Mouse (Mus musculus): ENCODE results near the gene Atp6v1a.

Atp6v1a gene

DNA sequence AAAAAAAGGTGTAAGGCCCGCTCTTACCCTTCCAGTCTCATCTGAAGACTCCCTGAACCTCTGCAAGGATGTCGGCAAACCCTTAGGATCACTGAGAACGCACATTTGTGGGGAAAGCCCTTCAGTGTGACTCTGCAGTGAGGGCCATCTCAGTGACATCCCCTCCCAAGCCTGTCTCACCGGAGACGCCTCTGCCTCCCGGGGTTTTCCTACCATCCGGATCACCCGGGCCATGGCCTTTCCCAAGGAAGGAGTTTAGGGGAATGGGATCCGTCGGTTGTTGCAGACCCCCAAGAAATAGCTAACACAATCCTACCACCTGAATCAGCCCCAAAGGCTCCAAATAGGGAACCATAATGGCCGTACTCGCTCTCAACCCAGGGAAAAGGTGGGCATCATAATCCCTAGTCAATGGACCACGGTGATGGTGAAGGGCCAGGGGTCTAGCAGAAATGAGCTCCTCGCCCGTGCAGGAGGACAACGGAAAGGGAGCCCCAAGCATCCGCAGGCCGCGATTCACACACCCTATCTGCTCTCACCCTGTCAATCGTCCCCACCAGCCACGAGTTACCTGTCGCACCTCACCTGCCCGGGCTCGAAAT, 1.0 kb downstream of the Atp6v1a start:
- no peak for DNase-seq (ENCODE audit: low spot score)

DNA sequence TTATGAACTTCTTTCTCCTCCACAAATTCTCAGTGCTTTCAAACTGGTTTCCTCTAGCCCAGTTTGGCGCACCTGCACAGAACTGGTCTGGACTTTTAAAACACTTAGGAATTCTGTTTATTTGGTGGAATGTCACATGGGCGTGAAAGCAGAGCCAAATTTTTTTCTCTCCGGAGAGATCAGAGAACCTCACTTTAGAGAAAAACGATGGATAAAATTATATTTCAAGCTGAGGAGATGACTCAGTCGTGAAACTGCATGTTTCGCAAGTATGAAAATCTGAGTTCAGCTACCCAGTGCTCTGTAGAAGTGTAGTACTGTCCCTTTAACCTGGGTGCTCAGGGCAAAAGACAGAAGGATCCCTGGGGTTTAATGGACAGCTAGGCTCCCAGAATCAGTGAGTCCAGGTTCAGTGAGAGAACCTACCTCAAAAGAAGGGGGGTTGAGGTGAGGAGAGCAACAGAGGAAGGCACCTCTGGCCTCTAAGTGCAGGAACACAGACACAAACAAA, 2.9 kb downstream of the Atp6v1a start:
- DNase-seq (ENCODE audit: low spot score), result no peak

DNA sequence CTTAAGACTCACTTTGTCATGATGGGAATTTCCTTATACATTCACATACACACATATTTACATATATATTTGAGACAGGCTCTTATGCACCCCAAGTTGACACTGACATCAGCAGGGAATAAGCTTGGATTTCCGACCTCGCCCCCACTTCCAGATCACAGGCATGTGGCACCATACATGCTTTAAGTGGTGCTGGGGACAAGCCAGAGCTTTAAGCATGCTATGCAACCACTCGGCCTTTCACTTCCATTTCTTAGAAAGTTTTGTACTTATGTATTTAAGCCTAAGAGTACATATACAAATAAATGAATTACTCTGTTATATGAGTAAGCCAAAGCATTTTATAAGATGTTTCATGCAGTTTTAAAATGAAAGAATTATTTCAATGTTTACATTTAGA, 6.3 kb downstream of the Atp6v1a start:
- no peak for DNase-seq (ENCODE audit: low spot score)

DNA sequence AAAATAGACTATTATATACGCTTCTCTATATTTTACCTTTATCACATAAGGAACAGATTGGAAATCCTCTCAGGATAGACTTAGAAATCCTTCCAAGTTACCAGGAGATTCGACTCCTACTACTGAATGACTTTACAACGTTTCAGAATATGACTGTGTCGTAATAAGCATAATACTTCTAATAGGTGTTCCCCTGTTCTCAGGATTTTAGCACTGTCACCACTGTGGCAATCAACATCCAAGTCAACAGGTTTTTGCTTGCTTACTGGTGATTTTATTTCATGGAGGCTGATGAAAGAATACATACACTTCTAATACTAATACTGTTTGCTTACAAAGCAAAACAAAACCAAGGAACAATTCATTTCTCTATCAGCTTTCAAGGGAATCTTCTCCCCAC, 7.2 kb downstream of the Atp6v1a start:
- no peak for DNase-seq (ENCODE audit: low spot score)

DNA sequence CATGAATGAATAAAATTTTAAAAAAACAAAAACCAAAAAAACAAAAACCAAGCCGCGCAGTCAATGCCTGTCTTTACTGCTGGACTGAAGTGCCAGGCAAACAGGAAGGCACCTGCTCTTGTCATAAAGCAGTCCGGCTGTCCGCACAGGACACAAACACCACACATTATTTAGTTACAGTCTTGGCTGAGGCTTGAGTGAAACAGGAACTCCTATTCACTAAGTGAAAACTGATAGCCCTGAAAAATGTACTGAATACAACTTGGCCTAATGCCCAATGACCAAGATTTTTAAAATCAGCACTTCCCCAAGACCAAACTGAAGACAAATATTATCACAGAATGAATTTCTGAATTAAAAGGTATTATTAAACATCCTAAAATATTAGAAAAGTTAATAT, 13.1 kb downstream of the Atp6v1a start:
- no peak for DNase-seq (ENCODE audit: low spot score)

DNA sequence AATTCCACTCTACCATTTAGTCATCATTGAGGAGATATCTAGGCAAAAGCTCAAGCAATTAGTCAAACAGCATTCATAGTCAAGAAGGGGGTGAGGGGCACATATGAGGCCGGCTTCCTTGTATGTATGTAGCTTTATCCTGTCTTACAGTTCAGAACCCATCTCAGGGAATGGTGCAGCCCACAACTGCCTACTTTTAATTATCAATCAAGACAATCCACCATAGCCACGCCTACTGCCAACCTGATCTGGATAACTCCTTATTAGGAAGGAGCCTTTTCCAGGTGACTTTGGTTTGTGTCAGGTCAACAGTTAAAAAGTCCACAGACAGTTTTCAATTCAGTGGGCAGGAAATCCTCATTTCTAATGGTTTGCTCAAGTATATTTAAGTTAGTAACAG, 14.1 kb downstream of the Atp6v1a start:
- no peak for DNase-seq (ENCODE audit: low spot score)

DNA sequence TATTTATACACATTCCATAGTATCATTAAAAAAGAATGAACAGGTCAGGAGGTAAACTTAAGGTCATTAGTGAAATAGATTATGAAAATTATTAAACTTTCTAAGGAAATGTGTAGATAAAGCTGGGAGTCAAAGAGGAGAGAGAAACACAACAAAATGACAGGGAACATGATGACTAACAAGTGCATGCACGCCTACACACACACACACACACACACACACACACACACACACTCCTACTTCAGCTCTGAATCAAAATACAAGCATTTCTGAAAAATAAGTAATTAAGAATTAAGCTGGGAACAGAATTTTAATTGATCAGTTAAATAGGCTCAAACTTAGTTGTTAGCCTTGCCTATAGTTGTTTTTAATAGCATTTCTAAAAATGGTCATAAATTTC, 14.8 kb downstream of the Atp6v1a start:
- DNase-seq (ENCODE audit: low spot score), result no peak

DNA sequence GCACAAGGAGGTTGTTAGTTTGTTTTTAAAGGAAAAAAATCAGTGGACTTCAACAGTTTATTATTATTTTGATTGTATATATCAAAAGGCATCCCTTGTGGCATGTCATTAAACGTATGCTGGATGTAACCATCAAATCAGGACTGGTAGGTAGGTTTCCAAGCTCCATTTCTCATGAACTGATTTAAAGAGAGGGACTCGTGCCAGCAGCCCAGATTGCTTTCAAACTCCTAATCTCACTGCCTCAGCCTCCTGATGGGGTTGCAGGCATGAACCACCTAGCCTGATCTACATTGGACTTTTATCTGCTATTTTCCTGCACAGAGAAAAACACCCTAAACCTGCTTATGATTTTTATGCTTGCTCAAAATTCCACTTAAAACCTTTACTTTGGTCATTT, 15.7 kb downstream of the Atp6v1a start:
- no peak for DNase-seq (ENCODE audit: low spot score)

DNA sequence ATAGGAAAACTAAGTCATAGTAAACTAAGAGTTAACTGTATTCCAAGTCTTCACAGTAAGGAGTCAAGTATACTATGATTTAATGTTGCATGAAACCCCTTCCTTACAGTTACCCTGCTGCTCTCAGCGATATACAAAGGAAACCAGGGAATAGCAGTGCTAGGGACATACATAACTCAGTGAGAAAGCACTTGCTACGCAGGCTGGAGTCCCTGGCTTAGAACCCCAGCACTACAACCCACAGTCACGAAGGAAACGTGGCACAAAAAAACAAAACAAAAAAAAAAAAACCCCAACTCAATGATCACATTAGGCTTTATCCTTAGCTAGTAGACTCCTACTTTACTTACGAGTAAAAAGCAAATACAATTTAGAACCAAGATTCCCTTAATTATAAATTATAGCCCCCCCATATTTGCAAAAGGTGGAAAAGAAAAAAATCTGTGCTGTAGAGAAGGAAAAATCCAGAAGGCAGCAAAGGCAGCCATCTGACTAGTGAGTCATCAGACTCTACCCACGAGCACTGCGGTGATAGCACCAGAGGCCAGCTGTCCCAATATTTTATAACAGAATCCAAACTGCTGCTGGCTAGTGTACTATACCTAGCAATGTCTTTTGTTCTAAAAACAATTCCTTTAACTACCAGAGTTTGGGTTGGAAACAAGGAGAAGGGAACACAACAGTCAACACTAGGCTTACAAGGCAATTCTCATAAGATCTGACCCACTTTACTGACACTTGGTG, 16.4 kb downstream of the Atp6v1a start:
- DNase-seq (ENCODE audit: low spot score), result peak; percentile 18

DNA sequence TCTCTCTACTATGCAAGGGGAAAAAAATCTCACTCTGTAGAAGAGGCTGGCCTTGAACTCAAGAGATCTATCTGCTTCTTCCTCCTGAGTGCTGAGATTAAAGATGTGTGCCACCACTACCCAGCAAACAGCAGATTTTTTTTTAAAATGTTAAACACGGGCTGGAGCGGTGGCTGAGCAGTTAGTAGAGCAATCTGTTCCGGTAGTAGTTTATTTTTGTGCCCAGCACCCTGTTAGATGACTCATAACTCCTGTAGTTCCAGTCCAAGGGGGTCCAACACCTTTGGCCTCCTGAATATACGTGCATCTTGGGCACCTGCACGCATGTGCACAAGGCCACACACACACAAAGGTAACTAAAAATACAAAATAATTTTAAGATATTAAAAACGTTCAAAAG, 16.9 kb downstream of the Atp6v1a start:
- no peak for DNase-seq (ENCODE audit: low spot score)

DNA sequence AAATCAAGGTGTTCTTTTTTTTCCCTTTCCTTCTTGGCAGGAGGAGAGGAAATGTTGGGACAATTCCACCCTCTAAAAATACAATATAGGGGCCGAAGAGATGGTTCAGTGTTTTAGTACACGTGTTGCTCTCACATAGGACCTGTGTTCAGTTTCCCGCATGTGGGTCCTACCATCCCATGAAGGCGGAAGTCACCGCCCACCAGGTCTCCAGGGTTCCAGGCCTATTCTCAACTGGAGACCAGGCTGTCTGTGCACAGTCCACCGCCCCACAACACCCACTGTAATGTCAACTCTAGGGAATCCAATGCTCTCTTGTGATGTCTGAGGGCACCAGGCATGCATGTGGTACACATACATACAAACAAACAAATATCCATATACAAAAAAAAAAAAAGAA, 17.4 kb downstream of the Atp6v1a start:
- DNase-seq (ENCODE audit: low spot score), result no peak

DNA sequence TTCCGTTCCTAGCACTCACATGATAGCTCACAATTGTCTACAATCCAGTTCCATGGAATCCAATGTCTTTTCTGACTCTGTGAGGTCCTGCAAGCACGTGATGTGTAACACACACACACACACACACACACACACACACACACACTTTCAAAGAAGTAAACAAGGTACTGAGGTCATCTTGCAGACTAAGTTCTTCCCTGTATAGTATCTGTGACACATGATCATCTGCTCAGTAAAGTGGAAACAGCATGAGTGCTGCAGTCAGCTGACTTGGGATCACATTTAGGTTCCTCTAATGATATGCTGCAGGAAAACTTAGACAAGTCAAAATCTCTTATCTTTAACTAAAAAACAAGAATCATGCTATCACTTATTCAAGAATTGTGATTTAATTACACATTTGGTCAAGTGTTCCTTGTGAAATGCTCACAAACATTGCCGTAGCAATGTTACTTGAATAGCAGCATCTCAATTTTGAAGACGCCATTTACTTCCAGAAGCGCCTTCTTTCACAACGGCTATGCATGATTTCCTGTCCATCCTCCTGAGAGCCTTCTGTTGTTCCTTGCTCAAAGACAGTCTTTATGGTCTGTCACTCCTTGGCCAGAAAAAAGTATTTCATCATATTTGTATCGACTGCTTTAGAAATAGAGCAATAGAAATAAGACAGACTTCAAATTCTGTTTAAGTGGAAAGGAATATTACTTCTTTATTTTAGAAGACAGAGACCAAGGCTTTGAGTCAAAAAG, 19.6 kb downstream of the Atp6v1a start:
- no peak for DNase-seq (ENCODE audit: low spot score)

DNA sequence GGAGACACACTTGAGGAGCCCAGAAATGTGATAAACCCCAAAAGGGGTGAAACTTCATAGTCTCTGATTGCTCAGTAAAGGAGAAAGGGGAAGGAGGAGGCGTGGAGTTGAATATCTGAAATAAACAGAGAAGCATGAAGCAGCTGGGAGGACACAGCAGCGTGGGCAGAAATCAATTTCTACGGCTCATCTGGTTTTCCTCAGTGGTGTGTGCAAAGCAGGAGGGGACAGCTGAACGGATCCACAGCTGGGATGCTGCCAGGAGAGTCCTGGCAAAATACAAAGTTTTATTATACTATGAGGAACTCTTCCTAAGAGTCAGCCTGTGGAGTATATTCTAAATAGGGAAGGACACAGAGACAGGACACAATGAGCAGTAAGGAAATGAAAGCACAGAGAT, 30.5 kb downstream of the Atp6v1a start:
- peak; percentile 18 for DNase-seq (ENCODE audit: low spot score)

DNA sequence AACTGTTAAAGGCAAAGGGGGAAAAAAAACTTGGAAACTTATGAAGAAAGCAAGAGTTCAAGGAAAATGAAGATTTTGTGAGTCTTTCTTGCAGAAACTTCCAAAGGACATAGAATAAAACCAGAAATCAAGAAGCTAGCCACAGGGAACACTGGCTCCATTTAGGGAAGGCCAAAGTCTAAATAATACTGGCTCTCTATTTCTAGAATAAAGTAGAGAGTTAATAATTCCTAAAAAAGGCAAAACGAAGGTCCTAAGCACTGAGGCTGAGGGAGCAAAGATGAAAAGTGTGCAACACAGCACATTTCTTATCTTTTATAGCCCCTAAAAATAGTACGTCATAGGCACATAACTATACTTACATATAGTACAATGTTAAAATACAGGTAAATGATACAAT, 34.3 kb downstream of the Atp6v1a start:
- no peak for DNase-seq (ENCODE audit: low spot score)

DNA sequence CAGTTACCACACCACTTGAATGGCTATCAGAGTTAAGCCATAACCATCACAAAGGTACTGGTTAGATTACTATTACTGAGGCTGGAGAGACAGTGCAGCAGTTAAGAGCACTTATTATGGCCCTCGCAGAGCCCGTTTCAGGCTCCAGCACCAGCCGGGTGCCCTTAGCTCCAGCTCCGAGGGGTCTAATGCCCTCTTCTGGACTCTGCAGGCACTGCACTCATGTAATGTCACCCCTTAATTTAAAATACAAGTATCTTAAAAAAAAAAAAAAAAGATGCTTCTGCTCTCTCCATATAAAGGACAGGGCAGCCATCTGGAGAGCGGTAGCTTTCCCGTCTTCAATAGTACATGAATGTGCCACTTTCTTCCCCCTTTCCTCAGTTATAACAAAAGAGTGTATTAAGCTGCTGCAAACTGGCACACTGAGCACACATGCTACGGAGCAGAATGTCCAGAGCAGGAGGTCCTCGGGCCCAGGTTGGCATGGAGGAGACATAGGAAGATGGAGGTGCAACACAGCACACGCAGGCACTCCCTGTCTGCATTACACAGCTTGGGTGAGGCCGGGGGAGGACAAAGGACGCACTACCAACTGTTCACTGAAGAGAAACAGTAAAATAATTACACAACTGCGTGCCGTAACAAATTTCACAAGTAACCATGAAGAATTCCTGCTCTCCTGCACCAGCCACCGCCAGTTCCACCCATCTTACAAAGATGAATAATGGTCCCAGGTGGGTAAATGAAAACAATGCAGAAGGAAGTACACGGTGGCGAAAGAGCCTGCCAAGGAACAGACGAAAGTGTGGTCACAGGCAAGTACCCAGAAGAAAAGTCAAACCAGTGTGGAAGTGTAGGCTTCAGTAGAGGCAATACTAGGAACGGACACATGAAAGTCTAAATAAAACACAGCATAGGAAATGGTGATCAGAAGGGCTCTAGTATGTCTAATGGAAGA, 35.4 kb downstream of the Atp6v1a start:
- no peak for DNase-seq (ENCODE audit: low spot score)

DNA sequence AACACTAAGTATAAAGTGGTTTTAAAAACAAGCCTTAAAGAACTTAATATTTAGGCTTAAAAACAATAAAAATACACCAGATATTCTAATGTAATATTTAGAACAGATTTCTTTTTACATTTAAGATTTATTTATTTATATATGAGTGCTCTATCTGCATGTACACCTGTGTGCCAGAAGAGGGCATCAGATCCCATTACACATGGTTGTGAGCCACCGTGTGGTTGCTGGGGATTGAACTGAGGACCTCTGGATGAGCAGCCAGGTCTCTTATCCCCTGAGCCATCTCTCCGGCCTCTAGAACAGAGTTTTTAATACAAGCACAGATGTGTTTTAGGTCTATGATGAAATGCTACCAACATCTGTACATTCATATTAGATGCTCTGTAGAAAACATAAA, 36.6 kb downstream of the Atp6v1a start:
- no peak for DNase-seq (ENCODE audit: low spot score)

DNA sequence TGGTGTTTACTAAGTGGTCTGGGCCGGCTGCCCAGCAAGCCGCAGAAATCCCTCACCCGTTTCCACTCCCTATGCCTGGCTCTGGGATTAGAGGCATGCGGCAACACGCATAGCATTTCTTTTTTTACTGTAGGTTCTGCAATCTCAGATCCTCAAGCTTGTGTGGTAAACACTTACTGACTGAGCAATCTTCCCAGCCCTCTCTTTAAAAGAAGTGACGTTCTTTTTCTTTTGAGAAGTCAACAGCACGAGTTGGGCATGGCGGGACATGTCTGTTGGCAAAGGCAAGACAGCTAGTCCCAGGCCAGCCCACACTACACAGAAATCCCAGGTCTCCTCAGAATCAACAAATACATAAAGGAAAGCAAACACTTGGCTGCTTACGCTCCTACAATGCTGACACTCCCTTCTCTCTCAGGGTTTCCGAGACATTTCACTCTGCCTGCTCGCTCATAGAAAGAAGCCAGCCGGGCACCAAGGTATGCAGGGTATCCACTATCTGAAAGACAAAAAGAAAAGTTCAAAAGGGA, 38.3 kb downstream of the Atp6v1a start:
- peak; percentile 44 for DNase-seq (ENCODE audit: low spot score)

DNA sequence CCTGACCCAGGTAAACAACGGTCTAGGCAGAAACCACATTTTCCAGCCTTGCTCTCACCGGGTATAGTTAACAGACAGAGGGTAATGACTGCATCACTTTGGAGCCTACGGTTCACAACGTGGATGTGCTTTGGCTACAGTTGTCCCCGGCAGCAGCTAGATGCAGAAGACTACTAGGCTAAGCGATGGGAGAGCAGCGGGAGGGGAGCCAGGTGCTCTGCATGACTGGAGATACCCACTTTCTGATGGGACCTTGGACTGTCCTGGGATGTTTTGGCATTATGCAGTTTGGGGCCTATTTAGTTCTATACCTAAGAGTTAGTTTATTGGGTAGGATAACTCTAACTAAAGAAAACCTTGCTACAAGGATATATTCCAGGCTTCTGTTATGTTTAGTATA, 40.1 kb downstream of the Atp6v1a start:
- DNase-seq (ENCODE audit: low spot score), result no peak

DNA sequence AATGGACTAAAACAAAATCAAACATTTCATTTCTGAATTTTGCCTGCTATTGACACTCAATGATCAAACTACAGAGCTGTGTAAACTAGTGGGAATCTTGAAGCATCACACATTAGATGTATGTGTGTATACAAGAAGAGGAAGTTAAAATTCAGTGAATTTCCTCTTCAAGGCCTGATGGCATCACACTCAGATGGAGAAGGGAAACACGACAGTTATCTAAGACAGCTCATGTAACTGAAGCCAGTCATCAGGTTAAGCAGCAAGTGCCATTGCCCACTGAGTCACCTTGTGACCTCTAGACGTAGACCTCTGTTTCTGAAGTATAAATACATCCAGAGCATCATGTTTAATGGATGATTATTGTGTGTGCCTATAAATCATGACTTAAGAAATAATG, 51.9 kb downstream of the Atp6v1a start:
- DNase-seq (ENCODE audit: low spot score), result no peak

DNA sequence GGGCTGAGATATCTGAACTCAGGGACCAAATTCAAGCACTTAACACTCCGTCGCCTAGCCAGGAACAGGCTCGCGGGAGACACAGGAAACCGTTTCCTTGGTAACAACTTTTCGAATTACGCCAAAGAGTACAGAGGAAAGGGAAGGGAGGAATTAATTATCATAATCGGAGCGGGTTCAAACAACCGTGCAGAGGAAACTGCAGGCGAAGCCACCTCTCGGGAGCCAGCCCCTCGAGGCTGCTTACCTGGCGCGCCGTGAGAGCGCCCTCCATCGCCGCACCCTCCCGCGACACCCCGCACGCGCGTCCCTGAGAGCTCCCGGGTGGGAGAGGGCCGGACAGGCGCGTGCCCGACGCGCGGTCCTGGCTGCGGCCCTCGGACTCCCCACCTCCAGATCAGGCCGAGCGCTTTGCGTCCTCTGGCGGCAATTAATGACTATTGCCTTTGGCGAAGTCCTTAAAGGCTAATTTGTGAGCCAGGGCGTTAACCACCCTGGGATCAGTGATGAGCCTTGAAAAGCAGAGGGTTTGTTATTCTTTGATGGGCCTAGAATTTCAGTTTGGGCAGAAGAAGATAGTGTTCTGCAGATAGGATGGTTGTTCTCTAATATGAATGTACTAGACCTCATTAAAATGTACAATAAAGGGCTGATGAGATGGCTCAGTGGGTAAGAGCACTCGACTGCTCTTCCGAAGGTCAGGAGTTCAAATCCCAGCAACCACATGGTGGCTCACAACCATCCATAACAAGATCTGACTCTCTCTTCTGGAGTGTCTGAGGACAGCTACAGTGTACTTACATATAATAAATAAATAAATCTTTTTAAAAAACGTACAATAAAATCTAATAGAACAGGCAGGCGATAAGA, 76.2 kb downstream of the Atp6v1a start, which contains the start of gene Gramd1c:
TSS of gene Gramd1c (minus strand) at position 321 of the 870 bp plus-strand sequence.
- peak; percentile 66 for DNase-seq (ENCODE audit: low spot score)

DNA sequence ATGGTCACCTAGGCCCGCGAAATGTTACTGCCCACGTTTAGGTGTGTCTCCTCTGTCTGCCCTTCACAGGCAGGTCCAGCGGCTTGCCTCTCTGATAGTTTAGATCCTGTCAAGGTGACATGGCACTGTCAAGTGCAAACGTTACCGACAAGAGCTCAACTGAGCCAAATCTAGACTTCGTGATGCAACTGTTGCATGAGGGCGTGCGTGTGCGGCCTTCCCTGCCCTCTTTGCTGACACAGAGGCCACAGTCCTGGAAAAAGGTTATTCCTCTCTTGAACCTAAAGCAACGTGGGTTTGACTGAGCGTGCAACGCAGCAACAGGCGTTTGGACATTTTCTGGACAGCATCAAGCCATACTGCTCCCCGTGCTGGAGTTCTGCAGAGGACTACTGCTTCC, 78.2 kb downstream of the Atp6v1a start:
- DNase-seq (ENCODE audit: low spot score), result no peak

Measured in urinary bladder, postnatal 14 days (tissue).